In the genomic region with DNA sequence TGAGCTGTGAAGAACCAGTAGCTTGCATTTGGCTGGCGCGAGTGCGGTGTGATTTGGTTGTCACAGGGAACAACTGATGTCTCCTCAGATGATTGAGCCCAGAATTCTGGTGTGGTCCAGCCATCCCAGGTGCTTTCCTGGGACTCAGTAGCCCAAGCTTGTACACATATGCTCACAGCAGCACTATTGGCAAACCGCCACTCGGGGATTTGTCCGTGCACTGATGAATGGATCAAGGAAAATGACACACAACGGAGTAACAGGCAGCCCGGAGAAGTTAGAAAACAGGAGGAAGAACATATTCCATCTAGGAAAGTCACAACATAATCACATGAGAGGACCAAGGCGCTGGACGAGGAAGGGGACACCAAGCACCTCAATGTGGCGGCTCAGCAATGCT, we compare ENCODE assay signal across 13 mouse cellular contexts.
"Had no signal": no experiment of that assay in that cellular context is flagged by ENCODE, and none has a peak within 500 bp of the region (broad histone marks: within the 10 kb centered on the region; RNA-seq: fewer than 3 reads in every experiment).

No protein-coding gene starts in this region.

- DNase-seq: kidney, adult 18-20 months; kidney, postnatal 10 days; liver; liver, embryonic 13.5 days; liver, postnatal 0 days; lung, postnatal 36 days; retina, postnatal 1 day; right cerebral cortex, postnatal 14 days; thymus, postnatal 36 days had no signal

- H3K4me2 ChIP-seq: limb, embryonic 12.5 days; liver, embryonic 13.5 days; midbrain, embryonic 13.5 days; neural tube, embryonic 13.5 days had no signal

- H3K9ac ChIP-seq: limb, embryonic 12.5 days; liver, embryonic 13.5 days; liver, postnatal 0 days; midbrain, embryonic 13.5 days; neural tube, embryonic 13.5 days had no signal

- H3K27ac ChIP-seq: left cerebral cortex, adult 2 months; limb, embryonic 12.5 days; liver, embryonic 13.5 days; midbrain, embryonic 13.5 days; neural tube, embryonic 13.5 days had no signal

- H3K36me3 ChIP-seq: limb, embryonic 12.5 days; liver, embryonic 13.5 days; midbrain, embryonic 13.5 days; neural tube, embryonic 13.5 days had no signal

- H3K4me1 ChIP-seq: limb, embryonic 12.5 days had no signal

- H3K4me3 ChIP-seq: left cerebral cortex, adult 2 months; limb, embryonic 12.5 days; liver, embryonic 13.5 days; midbrain, embryonic 13.5 days; neural tube, embryonic 13.5 days had no signal

- H3K9me3 ChIP-seq: limb, embryonic 12.5 days; liver, embryonic 13.5 days; midbrain, embryonic 13.5 days; neural tube, embryonic 13.5 days had no signal

- H3K27me3 ChIP-seq: liver, embryonic 13.5 days had no signal

- ATAC-seq: liver, postnatal 0 days; midbrain, embryonic 13.5 days had no signal
